Mouse (Mus musculus) bone marrow macrophage, adult 2 months (primary cell): ENCODE measurements around the gene Mnat1. TPM values are rescaled to one million over a fixed set of nuclear protein-coding genes. Genes with fewer than 3 reads are reported as not detected.
"Not testable (repeated sequence)": the region's sequence is repeated elsewhere in the genome, so short reads cannot be mapped to it uniquely, and the experiment has no call there.

Source experiments
- H3K27ac ChIP-seq: 2 replicates; pipeline ENCODE4 v1.5.1; 2012; ENCODE audit warnings: low read depth, low read length; ENCODE audit not compliant: insufficient read depth
- H3K4me1 ChIP-seq: 2 replicates; pipeline ENCODE4 v1.6.1; 2012; ENCODE audit warnings: low read length; ENCODE audit not compliant: control insufficient read depth, insufficient read depth
- H3K4me3 ChIP-seq: 2 replicates; pipeline ENCODE4 v1.5.1; 2012; ENCODE audit warnings: mild to moderate bottlenecking, low read length, moderate library complexity; ENCODE audit not compliant: insufficient read depth
- CTCF ChIP-seq: IDR thresholded peaks from 2 replicates; pipeline ENCODE4 v1.5.1; 2012; ENCODE audit warnings: low read depth, mild to moderate bottlenecking, low read length, moderate library complexity
- POLR2A ChIP-seq: IDR thresholded peaks from 2 replicates; pipeline ENCODE4 v1.6.1; 2012; ENCODE audit warnings: mild to moderate bottlenecking, low read depth, low read length, borderline replicate concordance
- polyA plus RNA-seq: library from polyadenylated mRNA; stranded (reverse); fragments of >200 nt; gene quantifications from 2 replicates; pipeline ENCODE4 v1.2.4, GENCODE M21; 2012; ENCODE audit not compliant: missing spikeins, insufficient read depth, insufficient read length

The Mnat1 gene
- polyA plus RNA-seq, 1 experiment = 20.7 TPM

GRCm38 (mm10) chr12:73140732-73141131, 17.2 kb downstream of the Mnat1 start:
- Histone ChIP-seq H3K4me3 (no peak overlapping the region), H3K4me1 (peaks cover 2% of the 10 kb centered on the region; the same call in 1 of the 2 replicates), H3K27ac (no peak overlapping the region)
- TF ChIP-seq POLR2A = no peak
- TF ChIP-seq CTCF = no peak

GRCm38 (mm10) chr12:73147236-73147635, 23.7 kb downstream of the Mnat1 start:
- no peak for TF ChIP-seq CTCF
- no peak for TF ChIP-seq POLR2A
- Histone ChIP-seq H3K27ac (no peak overlapping the region), H3K4me1 (peaks cover 3% of the 10 kb centered on the region; the same call in 1 of the 2 replicates), H3K4me3 (no peak overlapping the region)

DNA sequence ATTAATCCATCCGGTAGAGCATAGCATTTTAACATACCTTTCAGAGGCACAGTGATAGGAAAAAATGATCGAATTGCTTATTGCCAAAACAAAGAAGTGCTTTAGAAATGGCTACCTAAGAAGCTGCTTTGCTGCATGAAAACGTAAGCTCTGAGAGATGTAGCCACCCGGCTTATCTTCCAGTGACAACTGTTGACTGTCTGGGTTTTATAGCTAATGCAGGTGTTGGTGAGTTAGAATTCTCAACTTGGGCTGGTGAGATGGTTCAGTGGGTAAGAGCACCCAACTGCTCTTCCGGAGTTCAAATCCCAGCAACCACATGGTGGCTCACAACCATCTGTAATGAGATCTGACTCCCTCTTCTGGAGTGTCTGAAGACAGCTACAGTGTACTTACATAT, 27.5 kb downstream of the Mnat1 start:
- H3K27ac ChIP-seq, H3K4me3 ChIP-seq, H3K4me1 ChIP-seq: not testable (repeated sequence)

- no peak for TF ChIP-seq CTCF
- TF ChIP-seq POLR2A = no peak
- Histone ChIP-seq H3K27ac (no peak overlapping the region), H3K4me1 (no peaks in the 10 kb centered on the region), H3K4me3 (no peak overlapping the region)
Measured at GRCm38 (mm10) chr12:73154150-73154549, 30.6 kb downstream of the Mnat1 start.

DNA sequence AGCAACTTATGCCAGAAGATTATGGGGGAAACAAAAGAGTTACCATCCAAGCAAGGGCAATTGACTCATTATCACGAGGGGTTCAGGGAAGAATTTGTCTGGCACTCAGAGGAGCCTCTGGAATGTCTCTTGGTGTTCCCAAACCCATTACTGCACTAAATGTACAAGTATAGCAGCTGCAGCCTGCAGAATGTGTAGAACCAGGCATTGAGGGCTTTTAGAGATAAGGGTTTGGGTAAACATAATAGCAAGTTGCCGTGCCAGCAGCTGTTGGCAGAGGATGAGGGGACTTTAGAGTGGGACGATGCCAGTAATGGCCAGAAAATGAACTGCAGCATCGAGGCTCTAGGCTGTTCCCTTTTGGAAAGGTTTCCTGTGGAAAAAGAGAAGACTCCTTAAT, 36.8 kb downstream of the Mnat1 start:
- peaks cover 7% of the 10 kb centered on the region for H3K4me1 ChIP-seq
- H3K4me3 ChIP-seq = no peak overlapping the region
- H3K27ac ChIP-seq = no peak overlapping the region
- TF ChIP-seq CTCF = no peak
- no peak for TF ChIP-seq POLR2A

DNA sequence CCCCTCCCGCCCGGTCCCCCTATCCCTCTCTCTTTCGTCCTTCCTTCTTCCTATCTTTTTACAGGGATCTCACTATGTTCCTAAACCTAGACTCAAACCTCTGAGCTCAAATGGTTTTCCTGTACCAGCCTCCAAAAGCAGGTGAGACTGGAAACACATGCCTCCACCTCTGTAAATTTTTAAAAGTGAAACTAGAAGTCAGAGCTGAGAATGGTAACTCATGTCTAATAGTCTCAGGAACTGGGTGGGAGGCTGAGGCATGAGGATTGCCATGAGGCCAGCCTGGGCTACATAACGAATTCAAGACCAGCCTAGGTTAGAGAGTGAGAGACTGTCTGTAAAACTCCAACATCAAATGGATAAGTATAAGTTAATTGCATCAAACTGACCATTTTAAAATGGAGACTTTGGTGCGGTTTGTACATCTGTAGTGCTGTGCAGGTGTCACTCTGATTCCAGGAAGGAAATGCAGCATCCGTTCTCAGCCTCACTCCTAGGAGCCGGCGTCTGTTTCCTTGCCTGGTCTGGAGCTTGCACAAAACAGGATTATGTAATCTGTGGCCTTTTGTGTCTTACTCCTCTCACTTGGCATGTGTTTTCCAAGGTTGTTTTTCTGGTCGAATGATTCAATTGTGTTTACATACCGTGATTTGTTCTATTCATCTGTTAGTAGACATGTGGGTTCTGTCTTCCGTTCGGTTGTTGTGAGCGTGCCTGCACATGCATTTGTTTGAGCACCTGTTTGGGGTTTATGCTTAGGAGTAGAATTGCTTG, 39.1 kb downstream of the Mnat1 start:
- Histone ChIP-seq H3K4me1 (peaks cover 9% of the 10 kb centered on the region), H3K4me3 (no peak overlapping the region), H3K27ac (no peak overlapping the region)
- TF ChIP-seq CTCF = no peak

- TF ChIP-seq POLR2A (no peak), CTCF (no peak)
- Histone ChIP-seq H3K27ac (no peak overlapping the region), H3K4me1 (0 out of 2 replicates have a peak, but pooled peaks cover 2% of the 10 kb centered on the region), H3K4me3 (no peak overlapping the region)
Measured at GRCm38 (mm10) chr12:73170794-73171193, 47.3 kb downstream of the Mnat1 start.

DNA sequence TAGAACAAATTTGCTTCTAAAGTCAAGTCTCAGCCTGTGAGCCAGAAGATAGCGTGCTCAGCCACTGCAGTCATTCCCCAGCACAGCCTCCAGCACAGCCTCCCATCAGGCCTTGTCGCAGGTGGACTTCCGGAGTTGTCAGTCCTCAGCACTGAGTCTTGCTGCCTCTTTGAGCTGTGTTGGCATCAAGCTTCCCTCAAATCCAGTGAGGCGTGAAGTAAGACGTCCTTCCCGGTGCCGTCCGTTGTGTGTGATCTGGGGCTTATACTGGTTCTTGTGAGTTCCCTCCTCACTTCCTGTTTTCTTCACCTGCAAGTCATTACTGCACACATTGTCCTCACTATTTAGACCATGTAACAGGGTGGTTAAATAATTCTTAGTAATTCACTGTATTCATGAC, 60.4 kb downstream of the Mnat1 start:
- Histone ChIP-seq H3K27ac (no peak overlapping the region), H3K4me3 (no peak overlapping the region), H3K4me1 (peaks cover 3% of the 10 kb centered on the region; the same call in 1 of the 2 replicates)
- TF ChIP-seq POLR2A (no peak), CTCF (no peak)

DNA sequence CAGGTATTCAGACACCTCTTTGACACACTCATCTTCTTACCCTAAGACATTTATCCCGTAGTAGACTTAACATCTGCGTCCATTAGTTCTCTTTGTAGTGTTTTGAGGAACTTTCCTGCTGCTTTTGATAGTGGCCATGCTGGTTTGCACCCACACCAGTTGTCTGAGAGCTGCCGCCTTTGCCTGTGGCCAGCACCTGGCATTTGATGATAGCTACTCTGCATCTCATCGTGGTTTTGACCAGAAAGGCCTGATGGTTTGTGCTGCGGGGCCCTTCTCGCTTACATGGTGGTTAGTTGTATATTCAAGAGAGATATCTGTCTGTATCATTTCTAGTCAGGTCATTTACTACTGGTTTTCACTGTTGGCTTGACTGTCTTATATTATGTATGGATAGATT, 73.8 kb downstream of the Mnat1 start:
- H3K4me1 ChIP-seq = peaks cover 2% of the 10 kb centered on the region; the same call in 1 of the 2 replicates
- TF ChIP-seq POLR2A (no peak), CTCF (no peak)
- no peak overlapping the region for H3K4me3 ChIP-seq
- no peak overlapping the region for H3K27ac ChIP-seq

GRCm38 (mm10) chr12:73198451-73198850, 74.9 kb downstream of the Mnat1 start:
- TF ChIP-seq POLR2A (no peak), CTCF (no peak)
- Histone ChIP-seq H3K4me1 (peaks cover 8% of the 10 kb centered on the region; the same call in 1 of the 2 replicates), H3K27ac (no peak overlapping the region), H3K4me3 (no peak overlapping the region)

DNA sequence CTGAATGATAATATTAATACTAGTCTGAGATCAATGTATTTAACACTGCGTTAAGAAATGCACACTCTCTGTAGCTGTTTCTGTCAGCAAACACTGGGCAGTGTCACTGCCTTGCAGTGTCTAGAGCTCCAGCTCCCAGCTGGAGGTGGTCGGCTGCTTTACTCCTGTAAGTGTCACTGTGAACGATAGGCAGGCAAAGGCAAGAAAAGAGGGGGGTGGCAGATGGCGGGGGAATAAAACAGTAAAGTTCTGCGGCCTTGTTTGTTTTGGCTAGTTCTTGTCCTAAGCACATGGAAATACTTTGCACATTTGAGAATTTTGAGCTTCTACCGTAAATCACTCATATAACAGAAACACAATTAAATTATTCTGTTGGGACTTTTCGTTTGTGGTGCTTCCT, 75.9 kb downstream of the Mnat1 start:
- Histone ChIP-seq H3K4me3 (no peak overlapping the region), H3K4me1 (peaks cover 8% of the 10 kb centered on the region; the same call in 1 of the 2 replicates), H3K27ac (no peak overlapping the region)
- TF ChIP-seq CTCF = no peak
- no peak for TF ChIP-seq POLR2A

GRCm38 (mm10) chr12:73201587-73201986, 78.1 kb downstream of the Mnat1 start:
- H3K4me3 ChIP-seq = no peak overlapping the region
- peak overlapping the region; percentile 53 for H3K27ac ChIP-seq
- peaks cover 16% of the 10 kb centered on the region for H3K4me1 ChIP-seq
- no peak for TF ChIP-seq CTCF
- TF ChIP-seq POLR2A = no peak
